Mouse (Mus musculus) urinary bladder, postnatal 36 days (tissue): ENCODE results near the gene Bst2.

ENCODE experiments used
- DNase-seq, 2 experiments: peaks; one replicate each; pipeline ENCODE4 v3.0.0; 2022; ENCODE audit warnings: low spot score in 2 of 2, mixed read lengths in 1 of 2

Gene Bst2

DNA sequence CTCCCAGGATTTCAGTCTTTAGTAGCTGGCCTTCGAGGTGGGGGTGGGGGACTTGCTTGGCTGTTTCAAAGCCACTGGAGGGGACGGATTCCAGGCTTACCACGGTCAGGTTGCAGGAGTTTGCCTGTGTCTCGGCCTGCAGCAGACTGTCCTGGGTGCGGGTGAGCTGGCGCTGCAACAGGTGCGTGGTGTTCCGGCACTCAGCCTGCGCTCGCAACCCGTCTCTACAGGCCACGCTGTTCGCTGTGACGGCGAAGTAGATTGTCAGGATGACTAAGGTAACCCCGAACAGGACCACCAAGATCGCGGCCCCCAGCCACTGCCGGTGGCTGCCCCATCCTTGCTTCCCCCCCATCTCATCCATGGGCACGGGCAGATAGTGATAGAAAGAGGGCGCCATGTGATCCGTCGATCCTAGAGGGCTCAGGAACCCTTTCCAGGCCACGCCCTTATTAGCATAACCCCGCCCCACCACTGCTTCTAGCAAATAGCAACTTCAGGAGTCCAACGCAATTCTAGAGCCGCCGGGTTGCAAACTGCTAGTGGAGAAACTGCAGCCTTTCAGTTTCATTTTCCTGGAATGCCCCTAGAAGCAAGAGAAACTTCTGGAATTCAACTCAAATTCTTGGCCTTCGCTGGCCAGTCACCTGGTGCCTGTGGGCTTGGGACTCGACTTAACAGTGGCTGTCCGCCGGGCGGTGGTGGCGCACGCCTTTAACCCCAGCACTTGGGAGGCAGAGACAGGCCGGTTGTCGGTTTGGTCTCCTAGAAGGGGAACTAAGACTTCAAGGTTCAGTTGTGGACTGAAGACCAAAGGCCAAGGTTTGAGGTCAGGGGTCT is at the start of gene Bst2:
Gene Bst2 (minus strand): TSS at position 429 of the 840 bp plus-strand sequence.
- peak; percentile 82 to 90 for DNase-seq

DNA sequence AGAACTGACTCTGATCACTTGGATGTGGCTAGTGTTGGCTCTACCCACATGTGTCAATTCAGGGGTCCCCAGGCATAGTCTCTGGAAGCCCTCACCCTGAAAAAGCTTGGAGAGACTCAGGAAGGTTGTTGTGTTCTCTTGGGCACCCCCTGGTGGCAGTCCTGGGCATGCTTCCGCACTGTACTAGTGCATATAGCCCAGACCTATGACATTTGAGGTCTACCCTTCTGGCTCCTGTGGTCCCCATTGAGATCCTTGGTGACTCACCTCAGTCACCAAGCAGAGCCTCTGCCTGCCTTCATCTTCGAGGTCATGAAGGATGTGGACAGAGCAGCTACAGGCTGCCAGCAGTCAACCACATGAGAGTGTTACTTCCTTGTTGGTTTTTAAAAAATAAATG is 49.6 kb upstream of the Bst2 start:
- no peak for DNase-seq

DNA sequence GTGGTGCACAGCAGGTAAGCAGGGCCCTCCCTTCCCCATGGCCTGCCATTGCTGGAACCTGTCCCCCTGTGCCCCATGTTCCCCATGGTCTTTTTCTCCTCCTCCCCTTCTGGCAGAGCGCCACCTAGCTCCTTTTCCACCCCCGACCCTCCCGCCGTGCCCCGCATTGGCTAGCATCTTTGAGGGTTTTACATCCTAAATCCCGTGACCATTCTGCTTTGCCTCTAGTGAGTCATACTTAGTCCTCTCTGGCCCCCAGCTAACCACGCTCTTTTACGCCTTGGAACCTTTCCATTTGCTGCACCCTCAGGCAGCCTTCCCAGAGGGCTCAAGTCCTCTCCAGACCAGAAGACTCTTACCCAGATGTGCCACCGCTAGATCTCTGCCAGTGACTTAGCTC is 42.9 kb upstream of the Bst2 start:
- DNase-seq: no peak

DNA sequence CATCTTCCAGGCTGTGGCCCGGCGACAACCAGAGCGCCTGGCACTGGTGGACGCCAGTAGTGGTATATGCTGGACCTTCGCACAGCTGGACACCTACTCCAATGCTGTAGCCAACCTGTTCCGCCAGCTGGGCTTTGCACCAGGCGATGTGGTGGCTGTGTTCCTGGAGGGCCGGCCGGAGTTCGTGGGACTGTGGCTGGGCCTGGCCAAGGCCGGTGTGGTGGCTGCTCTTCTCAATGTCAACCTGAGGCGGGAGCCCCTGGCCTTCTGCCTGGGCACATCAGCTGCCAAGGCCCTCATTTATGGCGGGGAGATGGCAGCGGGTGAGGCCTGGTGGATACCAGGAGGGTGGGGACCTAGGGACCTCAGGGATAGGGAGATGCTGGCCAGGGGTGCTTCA is 42.2 kb upstream of the Bst2 start:
- DNase-seq: no peak

DNA sequence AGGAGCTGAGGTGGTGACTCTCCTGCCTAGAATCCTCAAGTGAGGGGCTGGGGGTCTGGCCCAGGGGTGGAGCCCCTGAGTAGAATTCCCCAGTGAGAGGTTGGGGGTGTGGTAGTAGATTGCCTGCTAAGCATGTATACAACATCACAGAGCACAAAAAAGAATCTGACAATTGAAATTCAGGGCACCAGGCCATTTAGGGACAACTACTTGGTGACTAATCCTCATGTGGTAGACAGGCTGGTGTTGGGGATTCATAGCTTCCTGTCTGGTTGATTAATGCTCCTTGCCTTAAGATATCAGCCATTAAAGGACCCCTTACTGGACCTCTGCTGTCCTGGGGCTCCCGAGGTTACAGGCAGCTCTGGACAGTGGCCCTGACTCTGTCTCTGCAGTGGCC is 41.8 kb upstream of the Bst2 start:
- no peak for DNase-seq

DNA sequence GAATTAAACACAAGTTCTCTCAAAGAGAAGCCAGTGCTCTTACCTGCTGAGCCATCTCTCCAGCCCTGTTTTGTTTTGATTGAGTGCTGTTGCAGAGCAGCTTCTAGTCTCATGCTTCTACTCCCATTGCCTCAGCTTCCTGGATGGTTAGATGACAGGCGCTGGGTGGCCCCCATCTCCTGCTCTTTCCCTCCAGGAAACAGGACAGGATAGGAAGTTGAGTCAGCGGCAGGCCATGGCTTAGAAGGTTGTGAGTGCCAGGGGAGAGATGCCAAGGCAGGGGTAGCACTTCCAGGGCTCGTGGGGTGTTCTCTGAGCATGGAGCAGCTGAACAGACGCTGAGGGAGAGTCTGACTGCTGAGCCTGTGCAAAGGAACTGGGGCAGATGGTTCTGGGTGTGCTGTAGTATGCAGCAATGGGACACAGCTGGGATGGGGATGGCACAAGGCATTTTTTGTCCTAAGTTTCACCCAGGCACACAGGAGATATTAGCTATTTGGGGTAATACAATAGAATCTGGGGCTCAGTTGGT is 40.7 kb upstream of the Bst2 start:
- no peak for DNase-seq

DNA sequence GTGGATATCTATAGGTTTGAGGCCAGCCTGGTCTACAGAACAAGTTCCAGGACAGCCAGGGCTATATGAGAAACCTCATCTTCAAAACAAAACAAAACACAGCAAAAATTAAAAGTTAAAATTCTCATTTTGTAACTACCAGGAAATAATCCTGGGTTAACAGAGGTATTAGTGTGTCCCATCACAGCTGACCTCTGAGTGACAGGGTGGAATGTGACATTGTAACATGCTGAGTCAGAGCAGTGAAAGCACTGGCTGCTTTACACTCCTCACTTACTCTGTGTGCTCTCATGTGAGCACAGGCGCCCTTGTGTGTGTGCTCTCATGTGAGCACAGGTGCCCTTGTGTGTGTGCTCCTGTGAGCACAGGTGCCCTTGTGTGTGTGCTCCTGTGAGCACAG is 37.8 kb upstream of the Bst2 start:
- DNase-seq: no peak

DNA sequence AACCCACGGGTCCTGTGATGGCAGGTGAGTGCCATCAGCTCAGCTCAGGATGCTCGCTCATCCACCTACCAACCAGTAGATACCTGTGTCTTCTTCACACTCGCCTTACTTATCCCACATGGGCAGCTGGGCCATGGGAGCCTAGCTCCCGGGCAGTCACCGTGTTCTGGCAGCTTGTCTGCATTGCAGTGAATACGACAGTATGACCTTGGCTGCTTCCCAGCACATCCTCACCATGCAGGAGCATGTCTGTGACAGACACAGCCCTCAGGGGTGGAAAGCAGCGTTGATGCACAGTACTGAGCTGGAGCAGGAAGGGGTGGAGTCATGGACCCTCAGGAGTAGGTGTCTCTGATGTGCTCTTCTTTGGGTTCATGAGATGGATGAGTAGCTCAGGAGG is 37.2 kb upstream of the Bst2 start:
- no peak for DNase-seq

DNA sequence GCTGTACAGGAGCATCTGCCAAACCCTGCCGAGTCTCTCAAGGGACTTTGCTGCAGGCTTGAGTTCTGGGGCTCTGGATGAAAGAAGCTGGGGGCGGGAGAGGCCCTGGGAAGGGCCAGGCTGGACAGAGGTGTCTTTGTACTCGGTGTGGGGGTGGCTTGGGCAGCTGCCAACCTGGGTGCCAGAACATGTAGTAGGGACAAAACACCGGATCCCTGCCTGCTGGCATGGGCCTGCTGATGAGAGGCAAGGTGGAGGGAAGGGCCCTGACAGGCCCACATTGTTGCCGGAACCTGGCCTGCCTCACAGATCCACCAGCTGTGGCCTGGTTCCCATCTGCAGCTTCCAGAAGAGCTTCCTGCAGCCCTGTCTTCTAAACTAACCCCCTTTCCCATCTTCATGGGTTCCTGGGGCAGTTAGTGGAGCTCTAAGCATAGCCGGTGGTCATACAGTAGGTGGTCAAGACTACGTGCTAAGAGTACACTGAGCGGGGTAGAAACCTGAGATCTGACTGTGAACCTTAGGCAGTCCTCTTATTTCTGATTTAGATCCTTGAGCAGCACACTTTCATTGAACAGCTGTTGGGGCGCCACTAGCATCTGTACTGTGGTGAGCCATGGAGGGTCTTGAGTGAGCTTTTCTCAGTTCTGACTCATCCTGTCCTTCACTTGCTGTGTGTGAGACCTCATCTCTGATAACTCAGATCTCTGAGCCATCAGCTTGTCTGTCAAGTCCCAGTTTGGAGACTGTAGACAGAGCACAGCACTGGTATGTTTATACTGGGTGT is 35.8 kb upstream of the Bst2 start:
- peak in 1 of 2 experiments; percentile 72 for DNase-seq

DNA sequence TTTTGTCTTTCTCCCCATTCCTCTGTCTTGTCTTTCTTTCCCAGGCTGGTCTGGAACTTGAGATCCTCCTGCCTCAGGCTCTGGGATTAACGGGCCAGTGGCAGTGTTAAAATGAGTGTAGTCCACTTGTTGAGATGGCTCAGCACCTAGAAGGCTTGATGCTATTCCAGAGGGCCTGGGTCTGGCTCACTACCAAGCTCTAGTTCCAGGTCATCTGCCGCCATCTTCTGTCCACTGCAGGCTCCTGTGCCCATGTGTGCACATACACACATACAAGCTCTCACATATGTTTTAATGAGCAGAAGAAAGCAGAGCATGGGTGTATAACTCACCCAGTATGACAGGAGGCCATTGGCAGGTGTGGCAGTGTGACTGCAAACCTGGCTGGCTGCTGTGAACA is 34.8 kb upstream of the Bst2 start:
- no peak for DNase-seq

DNA sequence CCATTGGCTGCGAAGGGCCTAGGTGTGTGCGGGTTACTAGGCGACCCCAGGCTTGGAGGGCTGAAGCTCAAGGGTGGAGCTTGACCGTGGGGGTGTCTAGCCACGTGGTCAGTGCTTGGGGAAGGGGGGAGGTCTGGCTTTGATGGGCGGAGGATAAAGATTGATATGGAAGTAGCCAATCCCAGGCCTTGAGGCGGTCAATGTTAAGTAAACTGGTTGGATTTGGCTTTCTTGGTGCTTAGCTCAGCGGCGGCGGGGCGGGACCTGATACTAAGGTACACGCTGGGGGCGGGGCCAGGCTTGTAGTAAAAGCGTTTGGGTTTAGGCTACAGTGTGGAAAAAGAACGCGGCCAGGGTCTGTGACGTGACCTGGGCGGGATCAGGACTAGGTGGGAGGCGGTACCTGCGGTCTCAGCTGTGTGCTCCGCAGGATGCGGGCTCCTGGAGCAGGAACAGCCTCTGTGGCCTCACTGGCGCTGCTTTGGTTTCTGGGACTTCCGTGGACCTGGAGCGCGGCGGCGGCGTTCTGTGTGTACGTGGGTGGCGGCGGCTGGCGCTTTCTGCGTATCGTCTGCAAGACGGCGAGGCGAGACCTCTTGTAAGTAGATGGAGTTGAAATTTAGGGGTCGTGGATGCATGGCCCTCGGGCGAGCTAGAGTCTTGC is 33.2 kb upstream of the Bst2 start:
- DNase-seq: peak in 1 of 2 experiments; percentile 95

DNA sequence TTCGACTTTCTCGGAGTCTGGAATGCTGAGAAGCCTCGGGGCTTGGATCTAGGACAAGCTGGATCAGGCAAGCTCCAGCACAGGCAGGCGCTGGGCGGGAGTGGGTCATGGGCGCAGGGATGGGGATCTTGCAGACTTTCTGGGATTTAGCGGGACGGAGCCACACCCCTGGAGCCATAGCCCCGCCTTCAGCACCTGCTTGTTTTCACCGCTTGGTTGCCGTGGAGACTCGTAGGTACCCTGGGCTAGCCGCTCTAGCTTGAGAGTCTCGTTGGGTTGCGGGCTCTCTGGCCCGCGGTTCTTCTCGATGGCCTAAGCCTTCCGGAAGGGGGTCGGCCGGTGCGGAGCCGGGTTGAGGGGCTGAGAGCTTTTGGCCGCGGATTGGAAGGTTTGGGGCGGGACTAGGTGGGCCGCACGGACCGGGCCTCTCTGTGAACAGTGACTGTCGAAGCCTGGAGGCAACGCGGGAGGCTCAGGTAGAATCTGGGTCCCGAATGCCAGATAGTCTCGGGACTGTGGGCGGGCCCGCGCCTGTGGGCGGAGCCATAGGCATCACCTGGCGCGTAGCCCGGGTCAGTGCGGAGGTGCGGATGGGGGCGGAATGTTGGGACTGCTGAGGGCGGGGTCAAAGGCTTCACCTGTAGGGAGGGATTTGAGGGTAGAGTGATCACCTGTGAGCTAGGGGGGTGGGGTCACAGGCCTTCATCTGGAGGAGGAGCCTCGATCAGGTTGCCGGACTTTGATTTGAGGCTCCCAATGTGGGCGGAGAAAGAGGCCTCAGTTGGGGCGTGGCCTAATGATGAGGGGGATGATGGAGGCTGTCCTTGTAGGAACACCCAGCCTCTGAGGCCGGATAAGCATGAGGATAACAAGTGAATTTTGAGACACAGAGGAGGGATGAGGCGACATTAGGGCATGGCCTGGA is 32.4 kb upstream of the Bst2 start:
- DNase-seq: peak; percentile 92 to 94

DNA sequence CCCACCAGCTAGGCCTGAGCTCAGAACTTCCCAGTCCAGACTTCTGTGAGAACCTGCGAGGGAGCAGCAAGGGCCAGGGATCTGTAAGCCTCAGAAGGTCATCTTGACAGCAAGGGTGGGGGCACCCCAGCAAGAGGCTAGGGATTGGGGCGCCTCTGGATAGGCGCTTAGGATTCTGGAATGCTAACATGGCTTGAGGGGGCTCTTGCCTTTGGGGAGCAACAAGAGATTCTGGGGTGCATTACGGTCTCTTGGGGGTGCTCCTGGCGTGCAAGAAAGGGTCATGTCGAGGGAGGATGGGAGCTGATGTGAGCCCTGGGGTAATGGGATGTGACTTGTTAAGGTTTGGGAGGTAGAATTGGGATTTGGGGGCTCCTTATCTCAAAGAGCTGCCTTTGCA is 31.7 kb upstream of the Bst2 start:
- no peak for DNase-seq

DNA sequence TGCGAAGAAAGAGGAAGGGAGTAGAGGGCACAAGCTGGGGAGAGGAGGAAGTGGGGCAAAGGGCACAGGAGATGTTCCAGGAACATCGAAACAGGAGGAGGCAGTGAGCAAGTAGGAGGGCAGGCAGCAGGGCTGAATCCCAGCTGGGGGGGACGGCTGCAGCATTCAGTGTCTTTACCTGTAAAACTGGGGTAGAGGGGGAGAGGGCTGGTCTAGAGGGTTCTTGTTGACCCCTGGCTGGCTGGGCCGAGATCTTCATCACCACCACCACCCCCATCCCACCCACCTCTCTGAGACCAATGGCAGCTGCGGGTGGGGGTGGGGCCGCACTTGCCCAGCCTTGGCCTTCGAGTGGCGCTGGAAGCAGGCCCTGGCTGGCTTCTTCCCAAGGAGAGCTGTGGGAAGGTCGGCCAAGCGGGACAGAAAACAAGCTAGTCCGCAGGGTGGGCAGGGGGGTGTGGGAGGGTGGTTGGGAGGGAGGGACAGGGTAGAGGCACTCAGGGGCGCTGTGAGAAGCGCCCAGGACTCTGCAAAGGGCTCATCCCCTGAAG is 31.2 kb upstream of the Bst2 start, which contains the start of gene Slc27a1:
Gene Slc27a1 (plus strand): TSS at position 496 of the 551 bp plus-strand sequence.
- peak in 1 of 2 experiments; percentile 76 for DNase-seq

DNA sequence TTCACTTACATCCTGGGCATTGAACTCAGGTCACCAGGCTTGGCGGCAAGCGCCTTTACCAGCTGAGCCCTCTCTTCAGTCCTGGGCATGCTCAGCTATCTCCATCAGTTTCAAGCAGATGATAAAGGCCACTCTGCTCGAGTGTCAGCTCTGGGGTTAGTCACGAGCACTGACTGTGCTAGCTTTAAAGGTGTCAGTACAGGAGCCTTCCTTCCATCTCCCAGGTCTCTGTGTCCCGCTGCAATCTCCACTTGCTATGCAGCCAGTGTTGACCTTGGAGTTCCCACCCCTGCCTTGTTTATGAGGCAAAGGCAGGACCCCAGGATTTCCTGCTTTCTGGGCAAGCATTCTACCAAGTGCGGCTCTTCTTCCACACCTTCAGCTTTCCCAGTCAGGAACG is 30.3 kb upstream of the Bst2 start:
- no peak for DNase-seq

DNA sequence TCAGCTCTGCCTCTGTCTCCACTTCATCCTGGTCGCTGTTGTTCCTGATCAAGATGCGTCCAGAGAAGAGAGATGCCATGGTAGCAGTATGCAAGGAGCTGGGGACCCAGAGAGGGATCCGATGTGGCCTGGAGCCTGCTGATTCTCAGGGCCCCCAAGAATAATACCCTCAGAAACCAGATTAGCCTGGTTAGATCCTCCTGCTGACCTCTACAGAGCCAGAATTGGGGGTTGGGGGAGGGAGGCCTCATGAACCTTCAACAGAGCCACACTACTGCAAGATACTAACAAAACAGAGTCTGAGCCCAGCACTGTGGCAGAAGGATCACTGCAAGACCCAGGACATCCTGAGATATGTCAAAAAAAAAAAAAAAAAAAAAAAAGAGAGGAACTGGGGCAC is 29.2 kb upstream of the Bst2 start, which contains the start of gene Nxnl1:
Gene Nxnl1 (minus strand): TSS at position 101 of the 400 bp plus-strand sequence.
- DNase-seq: no peak

DNA sequence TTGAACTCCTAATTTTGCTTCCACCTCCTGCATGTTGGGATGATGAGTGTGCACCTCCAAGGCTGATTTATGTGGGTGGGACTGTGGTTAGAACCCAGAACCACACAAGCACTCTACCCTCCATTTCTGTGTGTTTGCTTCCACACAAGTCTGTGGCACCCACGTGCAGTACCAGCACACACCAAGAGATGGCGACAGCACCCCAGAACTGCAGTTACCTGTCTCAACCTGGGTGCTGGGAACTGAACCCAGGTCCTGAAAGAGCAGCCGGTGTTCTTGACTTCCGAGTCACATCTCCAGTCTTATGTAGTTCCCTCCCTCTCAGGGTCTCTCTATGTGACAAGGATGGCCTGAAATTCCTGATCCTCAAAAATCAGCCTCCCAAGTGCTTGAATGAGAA is 26.7 kb upstream of the Bst2 start:
- no peak for DNase-seq

DNA sequence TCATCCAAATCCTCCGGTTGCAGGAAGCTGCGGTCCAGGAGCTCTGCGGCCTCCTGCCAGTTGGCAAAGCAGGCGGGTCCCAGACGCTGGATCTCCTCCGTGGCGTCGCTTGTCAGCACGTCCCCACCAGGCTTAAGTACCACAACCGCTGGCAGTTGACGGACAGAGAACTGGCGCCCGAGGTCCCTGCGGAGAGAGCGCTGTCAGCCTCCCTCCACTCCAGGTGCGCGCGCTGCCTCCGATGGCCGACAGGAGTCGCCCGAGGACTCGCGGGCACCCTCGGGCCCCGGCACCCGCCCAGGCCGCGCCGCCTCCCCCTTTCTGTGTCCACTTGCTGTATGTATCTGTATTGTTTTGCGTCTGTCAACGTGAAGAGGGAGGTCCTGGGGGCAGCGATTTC is 25.5 kb upstream of the Bst2 start:
- peak; percentile 70 to 84 for DNase-seq

DNA sequence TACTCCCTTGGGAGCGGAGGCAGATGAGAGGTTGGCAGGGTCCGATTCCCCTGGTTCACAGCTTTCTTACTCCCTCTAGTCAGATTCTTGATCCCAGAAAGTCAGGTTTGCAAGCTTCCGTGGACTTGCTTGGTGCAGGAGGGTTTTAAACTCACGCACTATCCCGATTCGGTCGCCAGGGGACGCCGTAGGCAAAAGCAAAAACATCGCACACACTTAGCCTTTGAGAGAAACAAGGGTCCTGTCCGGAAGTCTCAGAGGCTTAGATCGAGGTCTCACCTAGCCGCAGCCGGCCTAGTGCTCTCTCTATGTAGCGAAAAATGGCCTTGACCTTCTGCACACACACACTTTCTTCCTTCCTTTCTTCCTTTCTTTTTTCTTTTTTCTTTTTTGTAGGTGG is 24.1 kb upstream of the Bst2 start:
- DNase-seq: peak; percentile 51 to 53

DNA sequence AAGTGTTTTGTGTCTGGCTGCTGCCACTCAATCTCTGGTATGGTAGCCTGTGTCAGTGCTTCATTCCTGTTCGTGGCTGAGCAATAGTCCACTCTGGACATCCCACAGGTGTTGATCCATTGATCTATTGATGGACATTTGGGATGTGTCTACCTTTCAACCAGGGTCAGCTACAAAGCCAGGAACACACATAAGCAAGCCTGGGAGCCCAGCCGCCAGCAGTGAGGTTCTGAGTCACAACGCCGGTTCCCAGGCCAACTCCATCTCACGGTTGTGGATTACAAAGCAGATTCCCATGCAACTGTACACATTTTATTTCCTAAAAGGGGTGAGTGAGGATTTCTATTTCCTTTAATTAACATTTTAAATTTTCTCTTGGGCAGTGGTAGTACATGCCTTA is 23.5 kb upstream of the Bst2 start:
- no peak for DNase-seq

DNA sequence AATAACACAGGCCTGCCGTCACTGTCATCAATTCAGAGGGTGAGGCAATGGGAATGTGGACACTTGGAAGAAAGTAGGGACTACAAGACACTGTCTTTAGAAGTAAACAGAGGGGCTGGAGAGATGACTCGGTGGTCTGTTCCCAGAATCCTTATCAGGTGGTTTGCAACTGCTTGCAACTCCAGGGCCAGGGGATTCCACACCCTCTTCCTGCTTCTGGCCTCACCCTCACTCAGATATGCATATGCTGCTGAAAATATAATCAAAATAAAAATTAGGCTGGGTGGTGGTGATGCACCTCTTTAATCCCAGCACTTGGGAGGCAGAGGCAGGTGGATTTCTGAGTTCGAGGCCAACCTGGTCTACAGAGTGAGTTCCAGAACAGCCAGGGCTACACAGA is 22.8 kb upstream of the Bst2 start:
- no peak for DNase-seq
